Mouse (Mus musculus) forebrain, postnatal 0 days (tissue): ENCODE data around the gene Scml4. TPM values are rescaled to one million over a fixed set of nuclear protein-coding genes. Genes with fewer than 3 reads are reported as not detected.

ENCODE experiments used
- ATAC-seq: fragments of 200-750 bp; cut with Nextera tagmentation; 2 replicates; pipeline ENCODE4 v1.8.0; 2017; ENCODE audit warnings: mild to moderate bottlenecking, moderate library complexity
- DNase-seq: peaks from one replicate; pipeline ENCODE4 v3.0.0-alpha.2; 2015
- H3K27ac ChIP-seq: fragments of 300-500 bp; sonication (generic); 2 replicates; pipeline ENCODE4 v1.5.1; 2014; ENCODE audit warnings: low read depth, mild to moderate bottlenecking, antibody characterized with exemption, low read length, moderate library complexity, mixed read lengths
- H3K27me3 ChIP-seq: fragments of 300-500 bp; sonication (generic); 2 replicates; pipeline ENCODE4 v1.6.1; 2014; ENCODE audit warnings: mild to moderate bottlenecking, low read length, mixed read lengths; ENCODE audit not compliant: insufficient read depth
- H3K36me3 ChIP-seq: fragments of 300-500 bp; sonication (generic); 2 replicates; pipeline ENCODE4 v1.6.1; 2014; ENCODE audit warnings: mild to moderate bottlenecking, moderate library complexity; ENCODE audit not compliant: insufficient read depth
- H3K4me1 ChIP-seq: fragments of 300-500 bp; sonication (generic); 2 replicates; pipeline ENCODE4 v1.6.1; 2014; ENCODE audit warnings: antibody characterized with exemption; ENCODE audit not compliant: insufficient read depth
- H3K4me2 ChIP-seq: fragments of 300-500 bp; sonication (generic); 2 replicates; pipeline ENCODE4 v1.6.1; 2014; ENCODE audit warnings: low read depth, mild to moderate bottlenecking, moderate library complexity
- H3K4me3 ChIP-seq: fragments of 300-500 bp; sonication (generic); 2 replicates; pipeline ENCODE4 v1.5.1; 2014; ENCODE audit warnings: low read depth, low read length, mixed read lengths
- H3K9ac ChIP-seq: fragments of 300-500 bp; sonication (generic); 2 replicates; pipeline ENCODE4 v1.6.1; 2014; ENCODE audit warnings: mild to moderate bottlenecking
- H3K9me3 ChIP-seq: fragments of 300-500 bp; sonication (generic); 2 replicates; pipeline ENCODE4 v1.6.1; 2016; ENCODE audit warnings: low read length
- CTCF ChIP-seq: sonication (generic); IDR thresholded peaks from 2 replicates; pipeline ENCODE4 v1.5.1; 2016; ENCODE audit warnings: antibody characterized with exemption, control low read depth, low read depth
- WGBS: fragments of 180-500 bp; shearing (Covaris S2); extraction: QIAGEN DNeasy Blood & Tissue Kit; methylation state at CpG from one replicate; pipeline ENCODE4 v1.1.7; 2014; 5-methylcytosine and 5-hydroxymethylcytosine counted together
- polyA plus RNA-seq: library from polyadenylated mRNA; unstranded; fragments of >200 nt; fragmentation: Nextera tagmentation; extraction: Ambion mirVana; gene quantifications from 2 replicates; pipeline ENCODE4 v1.2.1, GENCODE M21; 2015
- total RNA-seq: library from RNA; depleted of rRNA; stranded (reverse); fragments of >200 nt; gene quantifications from 2 replicates; pipeline ENCODE4 v1.2.3, GENCODE M21; 2014

Scml4 gene
- total and polyA plus RNA-seq, 2 experiments from 2014 or later: 8.5 to 37.7 TPM

DNA sequence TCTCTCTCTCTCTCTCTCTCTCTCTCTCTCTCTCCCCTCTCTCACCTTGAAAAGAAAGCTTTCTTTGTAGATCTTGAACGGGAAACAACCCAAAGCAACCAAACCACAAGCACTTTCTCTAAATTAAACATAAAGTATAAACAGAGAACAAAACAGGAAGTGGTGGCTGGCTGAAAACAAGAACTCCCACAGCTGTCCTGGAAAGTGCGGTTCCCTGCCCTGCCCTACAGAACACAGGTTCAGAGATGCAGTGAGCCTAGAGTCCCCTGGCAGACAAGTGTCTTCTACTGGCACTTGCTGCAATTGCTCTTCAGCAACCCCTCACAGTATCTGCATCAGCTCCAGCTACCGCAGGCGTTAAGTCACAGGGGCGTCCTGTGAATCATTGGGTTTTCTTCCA is 37.5 kb downstream of the Scml4 start:
- TF ChIP-seq CTCF: no peak
- no peaks in the 10 kb centered on the region for H3K9me3 ChIP-seq
- no peak overlapping the region for H3K9ac ChIP-seq
- H3K27ac ChIP-seq: no peak overlapping the region
- no peak for ATAC-seq
- DNase-seq: no peak
- H3K36me3 ChIP-seq: no peaks in the 10 kb centered on the region
- no peak overlapping the region for H3K4me3 ChIP-seq
- no peaks in the 10 kb centered on the region for H3K4me1 ChIP-seq
- 80% methylated on average over 5 of the region's 5 CpGs for WGBS
- no peaks in the 10 kb centered on the region for H3K27me3 ChIP-seq
- no peak overlapping the region for H3K4me2 ChIP-seq

DNA sequence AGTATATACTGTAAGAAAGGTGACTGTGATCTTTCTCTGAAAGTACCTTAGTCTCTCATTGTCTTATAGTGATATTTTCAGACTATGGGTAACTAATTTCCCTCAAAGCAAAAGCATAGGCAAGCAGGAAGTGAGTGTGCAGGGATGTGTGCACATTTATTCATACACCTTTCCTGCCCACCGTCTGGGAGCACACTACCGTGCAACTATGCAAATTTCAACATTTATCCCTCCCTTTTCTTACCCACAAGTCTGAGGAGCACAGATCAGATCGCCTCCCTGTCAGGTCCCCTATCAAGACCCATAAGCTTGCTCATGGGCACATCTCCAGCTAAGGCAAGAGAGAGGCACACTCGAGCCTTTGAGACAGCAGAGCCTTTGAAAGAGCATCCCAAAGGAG is 41.2 kb downstream of the Scml4 start:
- Histone ChIP-seq H3K4me1 (no peaks in the 10 kb centered on the region), H3K4me3 (no peak overlapping the region), H3K9me3 (no peaks in the 10 kb centered on the region), H3K27me3 (no peaks in the 10 kb centered on the region), H3K27ac (no peak overlapping the region), H3K36me3 (no peaks in the 10 kb centered on the region), H3K9ac (no peak overlapping the region), H3K4me2 (no peak overlapping the region)
- no peak for ATAC-seq
- WGBS: 77% methylated on average over 4 of the region's 4 CpGs
- no peak for TF ChIP-seq CTCF
- no peak for DNase-seq

DNA sequence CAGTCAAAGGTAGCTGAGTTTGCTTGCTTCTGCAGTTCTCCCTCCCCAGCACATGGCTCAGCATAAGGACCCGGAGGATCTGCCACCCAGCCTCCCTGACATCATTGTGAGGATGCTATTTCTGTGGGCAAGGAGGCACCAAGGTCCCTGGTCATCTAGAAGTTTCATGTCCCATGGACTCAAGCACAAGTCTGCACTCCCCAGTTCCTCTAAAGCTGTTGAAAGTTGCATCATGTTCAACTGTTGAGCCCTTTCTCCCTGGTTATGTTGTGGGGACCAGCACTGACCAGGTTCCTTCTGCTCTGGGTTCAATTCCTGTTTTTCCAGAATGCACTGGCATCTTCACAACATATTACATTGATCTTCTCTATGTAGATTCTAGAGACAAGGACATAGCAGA is 42.9 kb downstream of the Scml4 start:
- ATAC-seq (no peak), DNase-seq (no peak)
- no peak overlapping the region for H3K4me2 ChIP-seq
- H3K4me1 ChIP-seq: no peaks in the 10 kb centered on the region
- H3K9ac ChIP-seq: no peak overlapping the region
- 86% methylated on average over 1 of the region's 1 CpGs for WGBS
- TF ChIP-seq CTCF: no peak
- H3K27ac ChIP-seq: no peak overlapping the region
- H3K9me3 ChIP-seq: no peaks in the 10 kb centered on the region
- no peak overlapping the region for H3K4me3 ChIP-seq
- H3K27me3 ChIP-seq: no peaks in the 10 kb centered on the region
- no peaks in the 10 kb centered on the region for H3K36me3 ChIP-seq

DNA sequence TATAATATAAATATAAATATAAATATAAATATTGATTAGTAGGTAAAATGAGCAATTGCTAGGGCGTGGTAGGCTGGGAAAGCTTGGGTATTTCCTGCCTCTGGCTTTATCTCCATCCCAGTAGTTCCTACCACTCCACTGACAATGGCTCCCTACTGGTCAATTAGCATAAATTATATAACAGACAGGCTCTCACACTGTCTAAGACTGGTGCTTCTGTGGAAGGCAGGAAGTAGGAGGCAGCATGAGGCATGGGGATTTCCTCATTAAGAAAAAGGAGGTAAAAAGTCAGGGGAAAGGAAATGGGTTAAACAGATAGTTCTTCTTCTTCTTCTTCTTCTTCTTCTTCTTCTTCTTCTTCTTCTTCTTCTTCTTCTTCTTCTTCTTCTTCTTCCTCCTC is 48.4 kb downstream of the Scml4 start:
- Histone ChIP-seq H3K27me3 (no peaks in the 10 kb centered on the region), H3K36me3 (no peaks in the 10 kb centered on the region), H3K4me2 (no peak overlapping the region), H3K9ac (no peak overlapping the region), H3K4me1 (no peaks in the 10 kb centered on the region), H3K27ac (no peak overlapping the region), H3K4me3 (no peak overlapping the region), H3K9me3 (no peaks in the 10 kb centered on the region)
- 69% methylated on average over 1 of the region's 1 CpGs for WGBS
- ATAC-seq (no peak), DNase-seq (no peak)
- TF ChIP-seq CTCF: no peak

DNA sequence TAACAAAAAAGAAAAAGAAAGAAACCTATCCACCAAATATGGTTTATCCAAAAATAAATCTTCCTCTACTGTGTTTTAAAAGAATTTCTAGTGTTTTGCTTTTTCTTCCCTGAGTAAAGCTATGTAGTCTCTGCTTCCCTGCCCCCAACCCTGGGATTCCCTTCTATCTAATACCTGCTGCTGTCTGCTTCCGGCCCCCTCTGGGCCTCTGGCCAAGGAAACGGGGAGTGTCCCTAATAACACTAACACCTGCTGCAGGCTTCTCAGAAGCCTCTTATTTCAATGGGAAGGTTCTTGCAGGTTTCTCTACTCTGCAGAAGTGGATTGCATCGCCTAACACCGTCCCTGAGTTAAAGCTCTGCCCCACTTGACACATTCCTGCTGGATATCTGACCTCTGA is 50.4 kb downstream of the Scml4 start:
- H3K4me2 ChIP-seq: no peak overlapping the region
- DNase-seq: no peak
- H3K36me3 ChIP-seq: no peaks in the 10 kb centered on the region
- H3K4me1 ChIP-seq: no peaks in the 10 kb centered on the region
- TF ChIP-seq CTCF: no peak
- H3K27ac ChIP-seq: no peak overlapping the region
- no peaks in the 10 kb centered on the region for H3K27me3 ChIP-seq
- H3K9ac ChIP-seq: no peak overlapping the region
- H3K9me3 ChIP-seq: no peaks in the 10 kb centered on the region
- no peak overlapping the region for H3K4me3 ChIP-seq
- ATAC-seq: no peak
- 41% methylated on average over 4 of the region's 4 CpGs for WGBS

DNA sequence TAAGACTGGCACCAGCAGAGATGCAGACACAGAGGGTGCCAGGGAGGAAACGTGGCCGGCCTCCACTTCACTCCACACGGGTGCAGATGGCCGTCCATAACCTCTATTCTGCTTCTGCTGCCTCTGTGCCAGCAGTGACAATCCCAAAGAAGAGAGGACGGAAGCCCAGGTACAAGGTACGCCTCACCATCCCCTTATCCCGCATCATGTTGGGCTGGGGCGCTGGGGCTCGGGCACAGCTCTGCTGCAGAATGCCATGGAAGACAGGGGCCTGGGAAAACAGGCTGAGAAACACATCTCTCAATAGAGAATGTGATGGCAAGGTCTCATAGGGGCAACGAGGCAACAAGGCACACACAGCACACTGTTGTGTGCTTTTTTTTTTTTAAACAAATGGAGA is 51.9 kb downstream of the Scml4 start:
- no peak for DNase-seq
- WGBS: 68% methylated on average over 10 of the region's 10 CpGs
- no peaks in the 10 kb centered on the region for H3K27me3 ChIP-seq
- no peaks in the 10 kb centered on the region for H3K9me3 ChIP-seq
- H3K4me3 ChIP-seq: no peak overlapping the region
- no peak for TF ChIP-seq CTCF
- no peaks in the 10 kb centered on the region for H3K4me1 ChIP-seq
- no peaks in the 10 kb centered on the region for H3K36me3 ChIP-seq
- no peak overlapping the region for H3K9ac ChIP-seq
- ATAC-seq: no peak
- H3K4me2 ChIP-seq: no peak overlapping the region
- H3K27ac ChIP-seq: no peak overlapping the region

DNA sequence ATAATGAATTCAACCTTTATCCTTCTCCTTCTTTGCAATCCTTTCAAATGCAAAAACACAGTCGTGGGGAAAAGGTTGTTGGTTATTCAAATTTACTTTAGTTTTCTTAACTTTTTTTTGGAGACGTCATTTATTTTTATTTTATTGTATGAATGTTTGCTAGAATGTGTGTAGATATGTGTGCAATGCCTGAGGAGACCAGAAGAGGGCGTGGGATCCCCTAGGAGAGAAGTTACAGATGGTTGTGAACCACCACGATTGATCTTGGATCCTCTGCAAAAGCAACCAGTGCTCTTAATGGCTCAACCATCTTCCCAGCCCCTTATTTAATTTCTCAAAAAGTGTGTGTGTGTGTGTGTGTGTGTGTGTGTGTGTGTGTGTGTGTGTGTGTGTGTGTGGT is 53.0 kb downstream of the Scml4 start:
- 34% methylated on average over 4 of the region's 4 CpGs for WGBS
- no peak for ATAC-seq
- no peak overlapping the region for H3K4me2 ChIP-seq
- no peak for DNase-seq
- no peak overlapping the region for H3K9ac ChIP-seq
- H3K4me1 ChIP-seq: no peaks in the 10 kb centered on the region
- H3K27me3 ChIP-seq: no peaks in the 10 kb centered on the region
- H3K4me3 ChIP-seq: no peak overlapping the region
- no peaks in the 10 kb centered on the region for H3K36me3 ChIP-seq
- H3K9me3 ChIP-seq: no peaks in the 10 kb centered on the region
- H3K27ac ChIP-seq: no peak overlapping the region
- TF ChIP-seq CTCF: peak; percentile 25

DNA sequence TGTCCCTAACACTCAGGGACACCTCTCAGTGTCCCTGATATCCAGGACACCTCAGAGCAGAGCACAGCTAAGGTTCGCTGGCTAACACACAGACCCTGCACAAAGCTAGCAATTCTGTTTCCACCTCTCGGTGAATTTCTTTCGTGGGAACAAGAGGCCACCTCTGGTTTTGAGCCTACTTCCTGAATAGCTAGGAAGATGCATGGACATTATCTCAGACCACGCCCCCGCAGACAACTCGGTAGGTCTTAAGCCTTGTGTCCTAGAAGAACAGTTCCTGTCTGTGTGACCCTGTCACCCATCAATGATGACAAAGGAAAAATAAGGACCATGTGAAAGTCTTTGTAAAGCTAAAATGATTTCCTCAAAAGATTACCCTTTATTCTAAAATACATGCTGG is 54.0 kb downstream of the Scml4 start:
- Histone ChIP-seq H3K4me3 (no peak overlapping the region), H3K4me1 (no peaks in the 10 kb centered on the region), H3K4me2 (no peak overlapping the region), H3K9me3 (no peaks in the 10 kb centered on the region), H3K36me3 (no peaks in the 10 kb centered on the region), H3K9ac (no peak overlapping the region), H3K27me3 (no peaks in the 10 kb centered on the region), H3K27ac (no peak overlapping the region)
- no peak for ATAC-seq
- TF ChIP-seq CTCF: no peak
- DNase-seq: no peak
- 59% methylated on average over 6 of the region's 6 CpGs for WGBS
